Mouse (Mus musculus): ENCODE measurements around the gene Wnt5b. TPM values are rescaled to one million over a fixed set of nuclear protein-coding genes. Genes with fewer than 3 reads are reported as not detected.
A peak's percentile ranks its signal among the peaks of the same experiment; 100 is the strongest.

Gene Wnt5b
- total and polyA plus RNA-seq, 2 experiments from 2014 or later: 4.3 to 5.3 TPM

DNA sequence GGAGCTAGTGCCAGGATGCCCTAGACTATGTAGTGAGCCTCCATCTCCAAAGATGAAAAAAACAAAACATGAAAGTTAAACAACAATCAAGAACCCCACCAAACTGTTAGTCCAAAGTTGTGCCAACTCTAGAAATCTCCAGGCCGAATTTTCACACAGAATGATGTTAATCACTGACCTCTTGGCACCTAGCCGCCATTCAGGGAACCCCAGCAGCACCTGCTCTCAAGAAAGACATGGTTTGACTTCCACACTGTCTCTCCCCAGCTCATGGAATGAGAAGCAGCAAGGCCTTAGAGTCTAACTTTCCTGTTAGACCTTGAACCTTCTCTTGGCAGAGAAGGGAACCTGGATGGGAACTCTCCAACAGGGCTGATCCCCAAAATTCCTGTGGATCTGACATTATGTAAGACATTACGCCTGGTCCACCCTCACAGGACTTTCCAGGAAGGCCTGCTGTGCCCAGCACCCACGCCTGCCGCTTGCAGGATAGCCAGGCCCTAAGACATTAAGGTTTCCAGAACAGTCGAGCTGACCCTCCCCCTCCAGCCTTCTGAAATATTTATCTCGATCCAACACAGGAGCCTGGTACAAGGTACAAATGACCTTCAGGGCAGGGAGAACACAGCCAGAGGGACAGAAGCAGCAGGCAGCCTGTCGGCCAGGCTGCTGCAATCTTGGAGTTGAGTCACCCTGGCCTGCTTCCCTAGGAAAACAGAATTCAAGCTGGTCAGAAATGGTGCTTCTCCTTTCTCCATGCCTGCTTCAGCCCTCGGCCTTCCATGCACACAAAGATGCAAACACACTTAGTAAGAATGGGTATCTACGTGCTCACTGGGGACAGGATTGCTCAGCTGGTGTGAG, 77.0 kb downstream of the Wnt5b start:
- Histone ChIP-seq H3K4me3 (ENCODE audit: low read depth, low read length) (no peak overlapping the region), H3K27me3 (ENCODE audit: control insufficient read depth, insufficient read depth, low read length) (no peaks in the 10 kb centered on the region), H3K9ac (replicated peaks; ENCODE audit: low read depth, low read length) (0 out of 2 replicates have a peak overlapping the region, but pooled peaks have one; percentile 4), H3K27ac (ENCODE audit: low read depth) (peak overlapping the region; percentile 85), H3K36me3 (replicated peaks; ENCODE audit: control insufficient read depth, insufficient read depth, low read length) (no peaks in the 10 kb centered on the region), H3K4me2 (ENCODE audit: low read depth, low read length) (no peak overlapping the region), H3K4me1 (ENCODE audit: control insufficient read depth, insufficient read depth) (peaks cover 13% of the 10 kb centered on the region), H3K9me3 (replicated peaks; ENCODE audit: control insufficient read depth, low read length) (0 out of 2 replicates have a peak, but pooled peaks cover 3% of the 10 kb centered on the region)
- TF ChIP-seq CTCF (IDR thresholded peaks at IDR 0.05; ENCODE audit: low read depth): no peak
- TF ChIP-seq EP300 (IDR thresholded peaks at IDR 0.05; ENCODE audit: low read depth): no peak
- ATAC-seq (ENCODE audit: insufficient read depth, low read depth) (peak; percentile 74), DNase-seq (ENCODE audit: low spot score) (peak; percentile 45)
- 38% methylated on average over 10 of the region's 10 CpGs for WGBS

DNA sequence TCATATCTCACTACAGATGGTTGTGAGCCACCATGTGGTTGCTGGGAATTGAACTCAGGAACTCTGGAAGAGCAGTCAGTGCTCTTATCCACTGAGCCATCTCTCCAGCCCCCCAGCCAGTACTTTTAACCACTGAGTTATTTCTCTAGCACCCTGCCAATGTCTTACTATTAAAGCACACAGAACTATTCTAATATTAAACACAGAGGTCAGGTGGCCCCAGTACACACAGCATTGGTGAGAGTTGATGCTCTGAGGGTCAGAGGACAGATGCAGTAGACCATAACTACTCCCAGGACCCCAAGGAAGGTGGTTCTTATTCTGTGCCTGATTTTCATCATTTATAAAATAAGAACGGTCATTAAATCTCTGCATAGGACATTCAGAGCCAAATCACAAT, 78.0 kb downstream of the Wnt5b start:
- no peak for ATAC-seq (ENCODE audit: insufficient read depth, low read depth)
- no peak overlapping the region for H3K9ac ChIP-seq (replicated peaks; ENCODE audit: low read depth, low read length)

DNA sequence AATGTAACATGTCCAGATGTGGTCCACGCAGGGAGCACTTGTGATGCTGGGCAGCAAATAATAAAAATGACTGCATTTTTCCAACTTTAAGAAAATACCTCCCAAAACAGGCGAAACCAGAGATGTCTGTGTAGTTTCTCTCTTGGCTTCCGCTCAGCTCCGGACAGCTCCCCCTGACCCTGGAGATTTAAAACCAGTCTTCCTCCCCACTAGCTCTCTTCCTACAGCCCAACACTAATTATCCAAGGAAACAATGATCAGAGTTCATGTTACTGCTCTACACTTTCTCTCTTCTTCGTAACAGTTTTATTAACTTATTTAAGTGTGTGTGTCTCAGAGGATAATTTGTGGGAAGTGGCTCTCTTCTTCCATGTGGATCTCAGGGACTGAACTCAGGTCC, 83.8 kb downstream of the Wnt5b start:
- no peaks in the 10 kb centered on the region for H3K36me3 ChIP-seq (replicated peaks; ENCODE audit: control insufficient read depth, insufficient read depth, low read length)
- no peak overlapping the region for H3K4me3 ChIP-seq (ENCODE audit: low read depth, low read length)
- 83% methylated on average over 5 of the region's 5 CpGs for WGBS
- DNase-seq (ENCODE audit: low spot score): no peak
- no peaks in the 10 kb centered on the region for H3K27me3 ChIP-seq (ENCODE audit: control insufficient read depth, insufficient read depth, low read length)
- H3K27ac ChIP-seq (ENCODE audit: low read depth): no peak overlapping the region
- no peaks in the 10 kb centered on the region for H3K4me1 ChIP-seq (ENCODE audit: control insufficient read depth, insufficient read depth)
- no peak for TF ChIP-seq CTCF (IDR thresholded peaks at IDR 0.05; ENCODE audit: low read depth)
- TF ChIP-seq EP300 (IDR thresholded peaks at IDR 0.05; ENCODE audit: low read depth): no peak
- H3K9me3 ChIP-seq (replicated peaks; ENCODE audit: control insufficient read depth, low read length): 0 out of 2 replicates have a peak, but pooled peaks cover 3% of the 10 kb centered on the region
- ATAC-seq (ENCODE audit: insufficient read depth, low read depth): no peak
- H3K9ac ChIP-seq (replicated peaks; ENCODE audit: low read depth, low read length): no peak overlapping the region
- no peak overlapping the region for H3K4me2 ChIP-seq (ENCODE audit: low read depth, low read length)

More for the DNA sequence above, 78.0 kb downstream of the Wnt5b start:
- H3K4me2 ChIP-seq (ENCODE audit: low read depth, low read length): no peak overlapping the region
- 91% methylated on average over 1 of the region's 1 CpGs for WGBS
- 0 out of 2 replicates have a peak, but pooled peaks cover 3% of the 10 kb centered on the region for H3K9me3 ChIP-seq (replicated peaks; ENCODE audit: control insufficient read depth, low read length)
- no peaks in the 10 kb centered on the region for H3K36me3 ChIP-seq (replicated peaks; ENCODE audit: control insufficient read depth, insufficient read depth, low read length)
- no peak for DNase-seq (ENCODE audit: low spot score)
- no peak overlapping the region for H3K27ac ChIP-seq (ENCODE audit: low read depth)
- peaks cover 13% of the 10 kb centered on the region for H3K4me1 ChIP-seq (ENCODE audit: control insufficient read depth, insufficient read depth)
- no peak for TF ChIP-seq CTCF (IDR thresholded peaks at IDR 0.05; ENCODE audit: low read depth)
- no peak for TF ChIP-seq EP300 (IDR thresholded peaks at IDR 0.05; ENCODE audit: low read depth)
- no peak overlapping the region for H3K4me3 ChIP-seq (ENCODE audit: low read depth, low read length)
- no peaks in the 10 kb centered on the region for H3K27me3 ChIP-seq (ENCODE audit: control insufficient read depth, insufficient read depth, low read length)

DNA sequence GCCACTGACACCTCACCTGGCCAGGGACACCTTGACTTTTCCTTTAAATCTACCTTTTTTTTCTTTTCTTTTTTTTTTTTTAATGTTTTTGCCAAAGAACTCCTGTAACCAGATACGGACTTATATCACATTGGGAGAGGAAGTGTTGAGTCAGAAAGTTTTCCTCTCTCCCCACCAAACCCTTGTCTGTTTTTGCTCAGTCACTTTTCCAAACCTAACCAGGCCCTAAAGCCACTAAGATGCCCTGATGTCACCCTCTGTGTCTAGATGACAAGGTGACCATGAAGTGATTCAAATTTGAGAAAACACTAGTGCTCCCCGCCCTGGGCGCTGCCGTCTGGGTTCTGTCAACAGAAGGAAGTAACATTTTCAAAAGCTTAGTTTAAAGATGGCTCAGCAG, 85.1 kb downstream of the Wnt5b start:
- ATAC-seq (ENCODE audit: insufficient read depth, low read depth) (no peak), DNase-seq (ENCODE audit: low spot score) (no peak)
- Histone ChIP-seq H3K27me3 (ENCODE audit: control insufficient read depth, insufficient read depth, low read length) (no peaks in the 10 kb centered on the region), H3K4me3 (ENCODE audit: low read depth, low read length) (no peak overlapping the region), H3K9me3 (replicated peaks; ENCODE audit: control insufficient read depth, low read length) (0 out of 2 replicates have a peak, but pooled peaks cover 3% of the 10 kb centered on the region), H3K27ac (ENCODE audit: low read depth) (no peak overlapping the region), H3K4me1 (ENCODE audit: control insufficient read depth, insufficient read depth) (no peaks in the 10 kb centered on the region), H3K36me3 (replicated peaks; ENCODE audit: control insufficient read depth, insufficient read depth, low read length) (no peaks in the 10 kb centered on the region), H3K9ac (replicated peaks; ENCODE audit: low read depth, low read length) (no peak overlapping the region), H3K4me2 (ENCODE audit: low read depth, low read length) (no peak overlapping the region)
- 79% methylated on average over 4 of the region's 4 CpGs for WGBS
- TF ChIP-seq CTCF (IDR thresholded peaks at IDR 0.05; ENCODE audit: low read depth) (no peak), EP300 (IDR thresholded peaks at IDR 0.05; ENCODE audit: low read depth) (no peak)

DNA sequence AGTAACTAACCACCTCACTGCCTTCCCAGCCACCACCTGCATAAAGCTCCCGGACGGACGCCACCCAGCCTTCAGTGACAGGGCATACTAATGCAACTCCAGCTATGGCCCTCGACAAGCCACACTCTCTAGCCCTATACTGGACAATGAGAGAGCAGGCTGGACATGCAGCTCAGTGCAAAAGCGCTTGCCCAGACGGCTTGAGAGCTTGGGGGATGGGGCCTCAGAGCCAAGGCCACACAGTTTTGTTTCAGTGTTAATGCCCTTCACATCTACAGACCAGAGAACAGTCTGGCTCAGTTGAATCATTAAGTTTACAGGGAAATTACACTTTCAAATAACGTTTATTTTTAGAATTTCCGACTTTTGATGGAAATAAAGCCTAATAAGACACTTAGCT, 86.0 kb downstream of the Wnt5b start:
- WGBS: 67% methylated on average over 8 of the region's 8 CpGs

More for the DNA sequence above, 86.0 kb downstream of the Wnt5b start:
- ATAC-seq (ENCODE audit: insufficient read depth, low read depth) (no peak), DNase-seq (ENCODE audit: low spot score) (no peak)
- H3K4me3 ChIP-seq (ENCODE audit: low read depth, low read length): no peak overlapping the region
- H3K4me2 ChIP-seq (ENCODE audit: low read depth, low read length): no peak overlapping the region
- H3K4me1 ChIP-seq (ENCODE audit: control insufficient read depth, insufficient read depth): no peaks in the 10 kb centered on the region
- TF ChIP-seq CTCF (IDR thresholded peaks at IDR 0.05; ENCODE audit: low read depth) (no peak), EP300 (IDR thresholded peaks at IDR 0.05; ENCODE audit: low read depth) (no peak)
- H3K9me3 ChIP-seq (replicated peaks; ENCODE audit: control insufficient read depth, low read length): 0 out of 2 replicates have a peak, but pooled peaks cover 2% of the 10 kb centered on the region
- H3K27ac ChIP-seq (ENCODE audit: low read depth): no peak overlapping the region
- no peaks in the 10 kb centered on the region for H3K36me3 ChIP-seq (replicated peaks; ENCODE audit: control insufficient read depth, insufficient read depth, low read length)
- H3K9ac ChIP-seq (replicated peaks; ENCODE audit: low read depth, low read length): no peak overlapping the region
- H3K27me3 ChIP-seq (ENCODE audit: control insufficient read depth, insufficient read depth, low read length): no peaks in the 10 kb centered on the region
